ENCODE assay signal across 8 mouse cellular contexts in genomic region chr9:35359699-35360098, GRCm38 (mm10).
DNase-seq lines count a peak whose midpoint lies in the region; ATAC-seq lines count a peak whose summit lies in the region.

No protein-coding gene starts in this region.

- no peaks in the 10 kb centered on the region for H3K36me3 ChIP-seq in forebrain, embryonic 10.5 days (replicated peaks)
- no peaks in the 10 kb centered on the region for H3K36me3 ChIP-seq in forebrain, embryonic 11.5 days (ENCODE audit: control insufficient read depth, insufficient read depth, low read length)
- no peaks in the 10 kb centered on the region for H3K36me3 ChIP-seq in midbrain, embryonic 10.5 days
- H3K36me3 ChIP-seq in midbrain, embryonic 13.5 days, result no peaks in the 10 kb centered on the region

- H3K9me3 ChIP-seq in forebrain, embryonic 10.5 days, result no peaks in the 10 kb centered on the region
- no peaks in the 10 kb centered on the region for H3K9me3 ChIP-seq in forebrain, embryonic 11.5 days (ENCODE audit: control insufficient read depth, low read length)
- H3K9me3 ChIP-seq in midbrain, embryonic 10.5 days (replicated peaks), result no peaks in the 10 kb centered on the region
- H3K9me3 ChIP-seq in midbrain, embryonic 13.5 days, result no peaks in the 10 kb centered on the region

- H3K27ac ChIP-seq in forebrain, embryonic 10.5 days, result peak overlapping the region; percentile 77
- no peak overlapping the region for H3K27ac ChIP-seq in forebrain, embryonic 11.5 days (ENCODE audit: low read depth, low read length)
- H3K27ac ChIP-seq in midbrain, embryonic 10.5 days (replicated peaks), result peak overlapping the region; percentile 69
- H3K27ac ChIP-seq in midbrain, embryonic 13.5 days, result no peak overlapping the region

- 68% methylated on average over 6 of the region's 6 CpGs for WGBS in forebrain, embryonic 10.5 days
- 74% methylated on average over 6 of the region's 6 CpGs for WGBS in forebrain, embryonic 11.5 days
- WGBS in midbrain, embryonic 10.5 days, result 60% methylated on average over 6 of the region's 6 CpGs
- WGBS in midbrain, embryonic 13.5 days, result 68% methylated on average over 6 of the region's 6 CpGs

- no peak for ATAC-seq in forebrain, embryonic 11.5 days (replicated peaks; ENCODE audit: low FRiP score)
- no peak for ATAC-seq in midbrain, embryonic 13.5 days

- H3K4me2 ChIP-seq in forebrain, embryonic 11.5 days (ENCODE audit: low read depth, low read length, severe bottlenecking), result no peak overlapping the region
- H3K4me2 ChIP-seq in midbrain, embryonic 13.5 days (replicated peaks), result no peak overlapping the region

- 0 out of 2 replicates have a peak, but pooled peaks cover 6% of the 10 kb centered on the region for H3K27me3 ChIP-seq in forebrain, embryonic 10.5 days (ENCODE audit: poor library complexity, severe bottlenecking)
- H3K27me3 ChIP-seq in forebrain, embryonic 11.5 days (ENCODE audit: control insufficient read depth, insufficient read depth, low read length), result no peaks in the 10 kb centered on the region
- peaks cover 28% of the 10 kb centered on the region for H3K27me3 ChIP-seq in midbrain, embryonic 10.5 days (ENCODE audit: low read depth, poor library complexity, severe bottlenecking)
- H3K27me3 ChIP-seq in midbrain, embryonic 13.5 days, result peaks cover 15% of the 10 kb centered on the region

- intact Hi-C loops in left cerebral cortex, postnatal 4 days (cut with DNase I), result no loop called here

- H3K4me1 ChIP-seq in forebrain, embryonic 10.5 days, result peaks cover 57% of the 10 kb centered on the region
- peaks cover 6% of the 10 kb centered on the region for H3K4me1 ChIP-seq in forebrain, embryonic 11.5 days (replicated peaks; ENCODE audit: control insufficient read depth, insufficient read depth, low read length)
- H3K4me1 ChIP-seq in midbrain, embryonic 10.5 days, result peaks cover 56% of the 10 kb centered on the region
- H3K4me1 ChIP-seq in midbrain, embryonic 13.5 days (replicated peaks), result peaks cover 38% of the 10 kb centered on the region

- H3K9ac ChIP-seq in forebrain, embryonic 11.5 days (ENCODE audit: low read length), result no peak overlapping the region
- H3K9ac ChIP-seq in midbrain, embryonic 13.5 days (replicated peaks), result no peak overlapping the region

- DNase-seq in forebrain, embryonic 10.5 days (ENCODE audit: extremely low spot score, low spot score), result no peak
- DNase-seq in forebrain, embryonic 11.5 days (ENCODE audit: low spot score), result no peak
- DNase-seq in midbrain, embryonic 10.5 days (ENCODE audit: low spot score), result no peak
- peak; percentile 46 to 69 for DNase-seq in lung, adult 18-20 months
- peak; percentile 75 for DNase-seq in yolk sac, embryonic 10.5 days (ENCODE audit: low spot score)
- DNase-seq in left cerebral cortex, postnatal 4 days, result no peak
- no peak for DNase-seq in cerebellum, adult 11 months

- H3K4me3 ChIP-seq in forebrain, embryonic 10.5 days, result no peak overlapping the region
- H3K4me3 ChIP-seq in forebrain, embryonic 11.5 days (ENCODE audit: low read depth, low read length), result no peak overlapping the region
- H3K4me3 ChIP-seq in midbrain, embryonic 10.5 days, result no peak overlapping the region
- H3K4me3 ChIP-seq in midbrain, embryonic 13.5 days (replicated peaks), result no peak overlapping the region

Comparison
In these comparisons a context has a peak if more than half of its experiments do, and no peak if none do; other contexts are left out.
1. H3K27ac ChIP-seq: peak in forebrain, embryonic 10.5 days (single experiment) and midbrain, embryonic 10.5 days (single experiment); none in forebrain, embryonic 11.5 days (single experiment) and midbrain, embryonic 13.5 days (single experiment).
2. DNase-seq: peak in lung, adult 18-20 months (2 of 2) and yolk sac, embryonic 10.5 days (single experiment); none in forebrain, embryonic 10.5 days (single experiment), forebrain, embryonic 11.5 days (single experiment), midbrain, embryonic 10.5 days (single experiment), left cerebral cortex, postnatal 4 days (single experiment) and cerebellum, adult 11 months (single experiment).